Mouse (Mus musculus) lung, postnatal 4 days (tissue): Measurements from ENCODE around the gene Kcnd2.

Experiments
- DNase-seq, 2 experiments: peaks; one replicate each; pipeline ENCODE4 v3.0.0; 2021

Gene Kcnd2

GRCm38 (mm10) chr6:21424202-21424785 lies 209.0 kb downstream of the Kcnd2 start:
- no peak for DNase-seq

DNA sequence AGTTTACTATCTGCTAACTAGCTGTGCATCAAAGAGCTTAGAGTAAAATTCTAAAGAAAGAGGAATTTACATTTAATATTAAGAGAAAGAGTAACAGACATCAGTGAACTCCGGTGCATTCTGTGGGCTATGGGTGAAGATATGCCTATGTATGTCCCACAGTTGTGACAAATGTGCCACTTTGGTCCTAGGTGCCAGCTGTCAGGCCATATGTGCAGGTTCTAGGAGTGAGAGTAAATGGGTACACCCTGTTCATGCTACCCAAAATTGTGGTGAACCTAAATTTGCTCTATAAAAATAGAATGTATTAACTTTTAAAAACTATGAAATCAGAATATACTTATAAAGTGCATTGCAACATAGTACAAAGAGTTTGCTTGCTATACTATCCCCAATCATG lies 215.8 kb downstream of the Kcnd2 start:
- no peak for DNase-seq

- no peak for DNase-seq
Measured at GRCm38 (mm10) chr6:21464719-21465118, 249.4 kb downstream of the Kcnd2 start.

GRCm38 (mm10) chr6:21471891-21472544 lies 256.7 kb downstream of the Kcnd2 start:
- no peak for DNase-seq

DNA sequence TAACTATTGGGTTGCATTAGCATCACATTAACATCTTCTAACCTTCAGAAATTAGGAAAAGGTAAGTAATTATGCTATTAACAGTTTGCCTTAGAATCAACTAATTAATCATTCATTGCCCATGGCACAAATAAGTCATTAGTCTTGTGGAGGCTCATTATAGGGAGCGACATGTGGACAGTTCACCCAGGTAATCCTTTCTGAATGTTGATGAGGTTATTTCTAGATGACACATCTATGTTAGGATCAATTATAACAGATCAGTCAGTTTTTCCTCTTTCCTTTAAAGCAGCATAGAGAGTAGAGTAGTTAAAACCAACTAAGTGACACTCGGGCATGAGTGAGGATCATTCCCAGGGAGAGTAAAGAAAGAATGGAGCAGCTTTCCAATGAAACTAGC lies 267.4 kb downstream of the Kcnd2 start:
- DNase-seq: no peak

- no peak for DNase-seq
Measured at GRCm38 (mm10) chr6:21488536-21488935, 273.2 kb downstream of the Kcnd2 start.

GRCm38 (mm10) chr6:21502921-21503320 lies 287.6 kb downstream of the Kcnd2 start:
- DNase-seq: no peak

GRCm38 (mm10) chr6:21510621-21511239 lies 295.4 kb downstream of the Kcnd2 start:
- DNase-seq: no peak

- DNase-seq: no peak
Measured at GRCm38 (mm10) chr6:21520351-21520750, 305.0 kb downstream of the Kcnd2 start.

- no peak for DNase-seq
Measured at GRCm38 (mm10) chr6:21527489-21528074, 312.3 kb downstream of the Kcnd2 start.

DNA sequence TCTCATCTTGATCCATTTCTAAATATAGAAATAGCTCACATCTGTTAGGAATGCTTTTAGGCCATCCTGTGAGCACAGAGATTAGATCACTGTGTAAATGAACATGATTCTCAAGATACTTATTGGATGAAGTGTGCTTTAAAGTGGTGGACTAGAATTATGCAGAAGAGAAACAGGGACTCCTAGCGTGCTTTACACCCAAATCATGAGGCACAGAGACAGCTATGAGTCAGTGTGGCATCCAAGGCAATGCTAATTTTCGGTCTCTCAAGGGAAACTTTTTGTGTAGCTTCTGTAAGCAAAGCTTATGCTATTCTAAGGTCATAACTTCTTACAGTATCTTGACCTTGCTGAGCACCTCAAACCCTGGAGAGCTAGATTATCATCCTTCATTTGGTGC lies 318.7 kb downstream of the Kcnd2 start:
- no peak for DNase-seq

GRCm38 (mm10) chr6:21534820-21535219 lies 319.5 kb downstream of the Kcnd2 start:
- no peak for DNase-seq

DNA sequence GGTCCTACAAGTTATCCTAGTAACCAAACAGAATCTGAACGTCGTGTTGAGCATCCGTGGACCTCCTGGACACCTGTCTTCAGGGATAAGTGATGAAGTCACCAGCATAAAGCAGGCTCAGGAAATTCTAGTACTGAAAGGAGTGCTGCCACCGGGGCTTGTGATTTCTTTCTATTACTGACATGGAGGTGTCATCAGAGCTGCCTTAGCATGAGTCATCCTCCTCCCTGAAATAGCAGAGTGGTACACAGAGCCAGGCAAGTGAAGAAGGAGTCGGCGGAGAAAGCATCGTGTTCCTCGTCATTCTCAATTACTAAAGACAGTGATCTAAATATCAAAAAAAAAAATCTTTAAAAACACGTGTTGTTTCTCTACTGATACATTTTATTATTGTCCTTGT lies 336.2 kb downstream of the Kcnd2 start:
- no peak for DNase-seq

- DNase-seq: no peak
Measured at GRCm38 (mm10) chr6:21570964-21571363, 355.7 kb downstream of the Kcnd2 start.

DNA sequence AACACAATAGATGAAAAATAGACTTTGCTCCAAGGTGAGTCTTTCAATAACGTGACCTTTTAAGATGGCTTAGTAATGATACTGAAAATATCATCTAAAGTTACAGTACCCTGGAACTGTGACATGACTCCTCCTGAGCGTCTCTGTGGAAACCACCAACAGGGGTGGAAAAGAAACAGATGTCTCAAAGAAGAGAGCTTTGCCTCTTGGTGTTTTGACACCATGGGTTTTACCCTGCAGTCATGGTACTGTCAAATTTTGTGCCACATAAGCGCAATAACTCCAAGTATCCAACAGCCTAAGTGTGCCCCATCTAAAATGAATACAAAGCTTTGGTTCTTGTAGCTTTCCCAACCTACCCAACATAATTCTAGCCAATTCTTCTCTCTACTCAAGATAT lies 374.9 kb downstream of the Kcnd2 start:
- no peak for DNase-seq

- DNase-seq: no peak
Measured at GRCm38 (mm10) chr6:21597424-21597823, 382.1 kb downstream of the Kcnd2 start.

DNA sequence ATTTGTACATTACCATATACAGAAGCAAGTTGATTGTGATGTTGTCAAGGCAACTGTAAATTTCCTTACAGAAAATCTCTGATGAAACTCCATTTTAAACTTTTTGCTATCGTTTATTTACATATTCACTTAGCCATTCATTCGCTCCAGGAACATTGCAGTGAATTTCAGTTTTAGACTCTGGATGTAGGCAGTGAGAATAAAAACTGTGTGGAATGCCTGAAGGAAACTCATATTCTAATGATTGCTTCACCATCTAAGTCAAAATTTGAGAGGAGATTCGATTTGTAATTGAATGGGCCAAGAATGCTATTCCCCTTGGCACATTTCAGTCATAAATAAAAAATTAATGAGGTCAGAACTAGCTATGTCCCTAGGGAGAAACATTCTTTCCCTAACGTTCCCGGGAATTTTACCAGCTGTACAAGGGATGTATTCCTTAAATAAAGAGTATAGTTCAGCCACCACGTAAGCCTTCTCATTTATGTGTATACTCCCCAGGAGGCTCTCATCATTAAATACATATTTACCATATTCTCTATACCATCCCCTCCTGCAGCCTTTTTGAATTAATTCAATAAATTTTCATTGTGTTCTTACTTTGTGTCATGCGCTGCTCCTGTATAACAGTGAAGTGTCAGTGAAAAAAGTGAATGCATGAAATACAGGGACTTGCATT lies 394.2 kb downstream of the Kcnd2 start:
- DNase-seq: no peak

DNA sequence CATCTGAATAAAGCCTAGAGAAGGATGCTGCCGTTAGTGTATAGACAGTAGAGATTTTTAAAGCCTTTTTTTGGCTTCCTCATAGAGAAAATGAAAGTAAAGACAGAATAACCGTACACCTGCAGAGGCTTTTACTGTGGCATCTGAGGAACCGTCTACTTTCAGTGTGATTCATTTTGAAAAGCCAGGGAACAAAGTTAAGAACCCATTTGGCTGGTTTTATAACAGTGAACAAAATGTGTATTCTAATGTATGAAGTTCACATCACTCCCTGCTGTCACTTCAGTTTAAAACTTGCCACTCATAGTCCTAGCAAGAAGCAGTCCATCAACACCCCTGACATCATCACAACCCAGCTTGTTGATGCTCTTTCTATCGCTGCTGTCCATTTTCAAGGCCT lies 414.7 kb downstream of the Kcnd2 start:
- DNase-seq: no peak

- DNase-seq: no peak
Measured at GRCm38 (mm10) chr6:21655681-21656080, 440.4 kb downstream of the Kcnd2 start.

- DNase-seq: no peak
Measured at GRCm38 (mm10) chr6:21664135-21664534, 448.8 kb downstream of the Kcnd2 start.

DNA sequence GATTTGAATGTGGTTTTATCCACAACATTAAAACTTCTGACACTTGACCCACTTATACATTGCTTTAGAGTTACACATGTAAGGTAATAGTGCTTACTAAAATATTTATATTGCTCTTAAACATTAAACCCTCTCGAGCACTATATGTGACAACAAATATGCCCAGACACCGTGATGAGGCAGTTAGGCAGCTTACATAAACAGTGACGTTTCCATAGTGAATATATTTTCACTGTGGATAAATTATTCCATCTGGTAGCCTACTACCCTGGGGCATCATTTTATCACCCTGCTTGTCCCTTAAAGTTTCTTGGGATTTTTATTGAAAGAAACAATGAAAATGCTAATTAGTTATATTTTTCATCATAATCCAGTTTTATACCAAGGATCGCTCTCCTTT lies 449.3 kb downstream of the Kcnd2 start:
- no peak for DNase-seq

DNA sequence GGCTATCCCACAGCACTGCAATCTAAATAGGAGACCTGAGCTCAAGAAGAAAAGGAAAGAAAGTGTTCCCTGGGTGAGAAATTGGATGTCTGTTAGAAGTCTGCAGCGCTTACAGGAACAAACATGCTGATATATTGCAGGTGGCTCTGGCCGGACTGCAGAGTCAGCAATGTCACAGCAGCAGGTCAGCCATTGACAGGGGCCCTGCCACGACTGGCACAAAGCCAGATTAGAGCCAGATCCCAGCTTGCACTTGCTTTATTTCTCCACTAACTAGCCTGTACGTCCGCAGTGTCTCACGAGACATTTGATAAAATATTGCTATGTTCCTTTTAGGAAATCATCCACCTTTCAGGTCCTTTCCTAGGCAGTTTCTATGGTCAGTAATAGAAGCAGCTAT lies 468.9 kb downstream of the Kcnd2 start:
- DNase-seq: no peak

DNA sequence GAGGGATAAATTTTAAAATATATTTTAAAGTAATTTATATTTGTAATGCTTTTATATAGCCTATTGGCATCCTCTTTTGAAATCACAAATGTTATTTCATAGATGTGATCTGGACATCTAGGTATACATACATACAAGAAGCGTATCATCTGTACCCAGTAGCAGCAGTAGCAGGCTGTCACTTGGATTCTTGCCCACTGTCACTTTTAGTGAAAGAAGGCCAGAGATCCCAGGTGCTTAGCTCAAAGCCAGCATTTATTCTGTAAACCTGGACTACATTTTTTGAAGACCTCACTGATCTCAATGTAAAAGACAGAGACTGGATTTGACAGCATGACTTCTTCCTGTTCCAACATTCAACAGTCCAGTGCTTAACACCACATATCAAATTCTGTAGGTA lies 471.1 kb downstream of the Kcnd2 start:
- no peak for DNase-seq
